Comparison of ENCODE assay signal across 9 mouse cellular contexts in genomic region chr7:81371811-81372210, GRCm38 (mm10). TPM values are rescaled to one million over a fixed set of nuclear protein-coding genes. Genes with fewer than 3 reads are reported as not detected.
DNase-seq lines count a peak whose midpoint lies in the region; ATAC-seq lines count a peak whose summit lies in the region.
"Had no signal": no experiment of that assay in that cellular context is flagged by ENCODE, and none has a peak within 500 bp of the region (broad histone marks: within the 10 kb centered on the region; RNA-seq: fewer than 3 reads in every experiment).

No protein-coding gene starts in this region.

- no peak for DNase-seq in frontal cortex, postnatal 14 days (ENCODE audit: low spot score in 2 of 2)
- peak; percentile 20 for DNase-seq in right cerebral cortex, postnatal 25 days
- DNase-seq in right cerebral cortex, postnatal 4 days: no peak
- no peak for DNase-seq in urinary bladder, postnatal 10 days (ENCODE audit: low spot score)
- no peak for DNase-seq in right cerebral cortex, postnatal 10 days (ENCODE audit: low spot score in 2 of 2)
- DNase-seq in cerebellum, adult 18-20 months: no peak

- peak; percentile 11; the same call in 1 of the 2 replicates for ATAC-seq in frontal cortex, adult (ENCODE audit: low TSS enrichment)
- peak; percentile 76 for ATAC-seq in megakaryocyte, adult 5-6 weeks (ENCODE audit: poor library complexity, severe bottlenecking)
- ATAC-seq: inflammation-experienced regulatory T-cells, adult 6 months had no signal

RNA-seq across cellular contexts. Expression of gene Rps17, which starts 26.8 kb away (rescaled TPM):
- 1,953 and 2,112 TPM in 2 replicates for total RNA-seq in megakaryocyte, adult 5-6 weeks (2015)
- 2,159 and 2,431 TPM in 2 replicates for total RNA-seq in megakaryocyte, adult 5-6 weeks (2017)
